Mouse (Mus musculus) neural tube, embryonic 13.5 days (tissue): ENCODE measurements at regions not wholly inside any gene's neighbourhood (a gene's known extent, or its start where the extent isn't known, plus 50 kb on each side); places are given as distances from the start of the nearest gene placed in this dataset.
"Not testable (repeated sequence)": the region's sequence is repeated elsewhere in the genome, so short reads cannot be mapped to it uniquely, and the experiment has no call there.

Source experiments
- ATAC-seq: fragments of 200-750 bp; cut with Nextera tagmentation; 2 replicates; pipeline ENCODE4 v1.8.0; 2017; ENCODE audit warnings: low read depth, mild to moderate bottlenecking, moderate TSS enrichment, moderate library complexity
- H3K27ac ChIP-seq: fragments of 300-500 bp; sonication (generic); replicated peaks from 2 replicates; pipeline ENCODE4 v1.5.1; 2015; ENCODE audit warnings: moderate library complexity, mild to moderate bottlenecking, inconsistent platforms
- H3K27me3 ChIP-seq: fragments of 300-500 bp; sonication (generic); 2 replicates; pipeline ENCODE4 v1.6.1; 2015; ENCODE audit warnings: mild to moderate bottlenecking, inconsistent platforms
- H3K36me3 ChIP-seq: fragments of 300-500 bp; sonication (generic); 2 replicates; pipeline ENCODE4 v1.6.1; 2015; ENCODE audit warnings: mild to moderate bottlenecking, inconsistent platforms
- H3K4me1 ChIP-seq: fragments of 300-500 bp; sonication (generic); replicated peaks from 2 replicates; pipeline ENCODE4 v1.6.1; 2015; ENCODE audit warnings: inconsistent platforms
- H3K4me2 ChIP-seq: fragments of 300-500 bp; sonication (generic); 2 replicates; pipeline ENCODE4 v1.6.1; 2015; ENCODE audit warnings: inconsistent platforms, mild to moderate bottlenecking, moderate library complexity
- H3K4me3 ChIP-seq: fragments of 300-500 bp; sonication (generic); 2 replicates; pipeline ENCODE4 v1.5.1; 2015; ENCODE audit warnings: mild to moderate bottlenecking, inconsistent platforms
- H3K9ac ChIP-seq: fragments of 300-500 bp; sonication (generic); 2 replicates; pipeline ENCODE4 v1.6.1; 2015; ENCODE audit warnings: moderate library complexity, mild to moderate bottlenecking, inconsistent platforms
- H3K9me3 ChIP-seq: fragments of 300-500 bp; sonication (generic); 2 replicates; pipeline ENCODE4 v1.6.1; 2016; ENCODE audit warnings: inconsistent platforms
- WGBS: fragments of 180-500 bp; shearing (Covaris S2); methylation state at CpG from one replicate; pipeline ENCODE4 v1.1.7; 2015; 5-methylcytosine and 5-hydroxymethylcytosine counted together

GRCm38 (mm10) chr13:5315011-5315410 is 546.3 kb upstream of the Klf6 start:
- Histone ChIP-seq H3K4me1 (no peaks in the 10 kb centered on the region), H3K27ac (no peak overlapping the region), H3K36me3 (no peaks in the 10 kb centered on the region), H3K4me2 (no peak overlapping the region), H3K9me3 (no peaks in the 10 kb centered on the region), H3K4me3 (no peak overlapping the region), H3K27me3 (no peaks in the 10 kb centered on the region), H3K9ac (no peak overlapping the region)
- ATAC-seq = no peak
- 58% methylated on average over 1 of the region's 1 CpGs for WGBS

GRCm38 (mm10) chr13:5317941-5318856 is 543.1 kb upstream of the Klf6 start:
- no peaks in the 10 kb centered on the region for H3K36me3 ChIP-seq
- no peak overlapping the region for H3K4me2 ChIP-seq
- H3K9me3 ChIP-seq = no peaks in the 10 kb centered on the region
- H3K9ac ChIP-seq = no peak overlapping the region
- 79% methylated on average over 5 of the region's 5 CpGs for WGBS
- no peak overlapping the region for H3K4me3 ChIP-seq
- no peaks in the 10 kb centered on the region for H3K4me1 ChIP-seq
- H3K27ac ChIP-seq = no peak overlapping the region
- no peak for ATAC-seq
- H3K27me3 ChIP-seq = no peaks in the 10 kb centered on the region

- Histone ChIP-seq H3K27ac (no peak overlapping the region), H3K9me3 (no peaks in the 10 kb centered on the region), H3K4me2 (no peak overlapping the region), H3K36me3 (no peaks in the 10 kb centered on the region), H3K4me1 (no peaks in the 10 kb centered on the region), H3K4me3 (no peak overlapping the region), H3K9ac (no peak overlapping the region), H3K27me3 (no peaks in the 10 kb centered on the region)
- WGBS = 71% methylated on average over 4 of the region's 4 CpGs
- no peak for ATAC-seq
These were observed 515.6 kb upstream of the Klf6 start for GRCm38 (mm10) chr13:5345712-5346111.

GRCm38 (mm10) chr13:5347503-5348469 is 513.5 kb upstream of the Klf6 start:
- Histone ChIP-seq H3K27ac (no peak overlapping the region), H3K9ac (no peak overlapping the region), H3K9me3 (no peaks in the 10 kb centered on the region), H3K4me1 (no peaks in the 10 kb centered on the region), H3K4me2 (no peak overlapping the region), H3K27me3 (no peaks in the 10 kb centered on the region), H3K4me3 (no peak overlapping the region), H3K36me3 (no peaks in the 10 kb centered on the region)
- WGBS = 72% methylated on average over 6 of the region's 6 CpGs
- no peak; the same call in 1 of the 2 replicates for ATAC-seq

GRCm38 (mm10) chr13:5367058-5367797 is 494.1 kb upstream of the Klf6 start:
- Histone ChIP-seq H3K9ac (no peak overlapping the region), H3K36me3 (no peaks in the 10 kb centered on the region), H3K4me1 (no peaks in the 10 kb centered on the region), H3K4me2 (no peak overlapping the region), H3K4me3 (no peak overlapping the region), H3K27ac (no peak overlapping the region), H3K9me3 (no peaks in the 10 kb centered on the region), H3K27me3 (no peaks in the 10 kb centered on the region)
- WGBS = 84% methylated on average over 7 of the region's 7 CpGs
- ATAC-seq = no peak

GRCm38 (mm10) chr13:5370007-5370406 is 491.3 kb upstream of the Klf6 start:
- WGBS = 86% methylated on average over 8 of the region's 8 CpGs

GRCm38 (mm10) chr13:5373191-5373590 is 488.1 kb upstream of the Klf6 start:
- Histone ChIP-seq H3K9ac (no peak overlapping the region), H3K4me1 (no peaks in the 10 kb centered on the region), H3K4me3 (no peak overlapping the region), H3K27ac (no peak overlapping the region), H3K4me2 (no peak overlapping the region), H3K27me3 (no peaks in the 10 kb centered on the region), H3K9me3 (no peaks in the 10 kb centered on the region), H3K36me3 (no peaks in the 10 kb centered on the region)
- ATAC-seq = no peak

More at GRCm38 (mm10) chr13:5370007-5370406, 491.3 kb upstream of the Klf6 start:
- ATAC-seq = no peak
- Histone ChIP-seq H3K9ac (no peak overlapping the region), H3K4me3 (no peak overlapping the region), H3K4me2 (no peak overlapping the region), H3K27me3 (no peaks in the 10 kb centered on the region), H3K4me1 (no peaks in the 10 kb centered on the region), H3K36me3 (no peaks in the 10 kb centered on the region), H3K9me3 (no peaks in the 10 kb centered on the region), H3K27ac (no peak overlapping the region)

- H3K9me3 ChIP-seq = no peaks in the 10 kb centered on the region
- H3K9ac ChIP-seq = no peak overlapping the region
- H3K4me1 ChIP-seq = no peaks in the 10 kb centered on the region
- no peak overlapping the region for H3K4me3 ChIP-seq
- no peaks in the 10 kb centered on the region for H3K27me3 ChIP-seq
- WGBS = 86% methylated on average over 4 of the region's 4 CpGs
- no peaks in the 10 kb centered on the region for H3K36me3 ChIP-seq
- no peak overlapping the region for H3K27ac ChIP-seq
- no peak for ATAC-seq
- H3K4me2 ChIP-seq = no peak overlapping the region
These were observed 453.0 kb upstream of the Klf6 start for GRCm38 (mm10) chr13:5408226-5408804.

- no peak overlapping the region for H3K9ac ChIP-seq
- no peak for ATAC-seq
- no peak overlapping the region for H3K27ac ChIP-seq
- H3K4me1 ChIP-seq = no peaks in the 10 kb centered on the region
- no peak overlapping the region for H3K4me3 ChIP-seq
- no peaks in the 10 kb centered on the region for H3K9me3 ChIP-seq
- no peaks in the 10 kb centered on the region for H3K27me3 ChIP-seq
- no peak overlapping the region for H3K4me2 ChIP-seq
- no peaks in the 10 kb centered on the region for H3K36me3 ChIP-seq
These were observed 449.2 kb upstream of the Klf6 start for GRCm38 (mm10) chr13:5412052-5412451.

- ATAC-seq, H3K9me3 ChIP-seq, H3K27ac ChIP-seq, H3K4me3 ChIP-seq, H3K4me2 ChIP-seq, H3K4me1 ChIP-seq, H3K27me3 ChIP-seq, H3K36me3 ChIP-seq, H3K9ac ChIP-seq: not testable (repeated sequence)
These were observed 448.3 kb upstream of the Klf6 start for GRCm38 (mm10) chr13:5413009-5413408.

GRCm38 (mm10) chr13:5424110-5424509 is 437.2 kb upstream of the Klf6 start:
- Histone ChIP-seq H3K9ac (no peak overlapping the region), H3K4me2 (no peak overlapping the region), H3K36me3 (no peaks in the 10 kb centered on the region), H3K27me3 (no peaks in the 10 kb centered on the region), H3K4me1 (0 out of 2 replicates have a peak, but pooled peaks cover 8% of the 10 kb centered on the region), H3K9me3 (no peaks in the 10 kb centered on the region), H3K4me3 (no peak overlapping the region), H3K27ac (no peak overlapping the region)
- 81% methylated on average over 1 of the region's 1 CpGs for WGBS
- no peak for ATAC-seq
